Mouse (Mus musculus) liver, postnatal 0 days (tissue): ENCODE results near the gene Nfkb2.

Experiments used
- CTCF ChIP-seq: sonication (generic); IDR thresholded peaks from 2 replicates; pipeline ENCODE4 v1.5.1; 2016; ENCODE audit warnings: antibody characterized with exemption, low read depth
- EP300 ChIP-seq: IDR thresholded peaks from 2 replicates; pipeline ENCODE4 v1.6.1; 2016; ENCODE audit warnings: antibody characterized with exemption, low read depth, mild to moderate bottlenecking

- TF ChIP-seq CTCF (no peak), EP300 (peak; percentile 38; the same call in 1 of the 2 replicates)
These were observed 24.2 kb downstream of the Nfkb2 start, which contains the start of gene Fbxl15 for GRCm38 (mm10) chr19:46328081-46329030.
